Mouse (Mus musculus): ENCODE measurements around the gene Prdx1. TPM values are rescaled to one million over a fixed set of nuclear protein-coding genes. Genes with fewer than 3 reads are reported as not detected.
"Not testable (repeated sequence)": the region's sequence is repeated elsewhere in the genome, so short reads cannot be mapped to it uniquely, and the experiment has no call there.

The Prdx1 gene
- total RNA-seq, 1 experiment from 2014 or later = 777 TPM

DNA sequence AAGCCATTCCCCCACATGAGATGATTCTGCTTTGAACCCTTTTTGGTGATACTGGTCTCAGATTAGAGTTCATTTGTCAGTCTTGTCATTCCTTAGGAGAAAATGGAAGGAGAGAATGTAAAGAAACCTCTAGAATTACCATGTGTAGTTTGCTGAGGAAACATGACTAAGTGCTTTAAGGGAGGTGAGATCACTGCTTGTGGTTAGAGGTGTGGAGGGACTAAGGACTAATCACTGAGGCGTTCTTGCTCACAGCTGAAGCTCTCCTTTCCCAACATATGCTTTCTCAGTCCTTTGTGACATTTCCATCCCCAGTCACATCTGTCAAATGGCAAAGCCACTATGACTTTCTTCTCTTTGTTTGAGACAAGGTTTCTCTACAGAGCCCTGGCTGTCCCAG lies 7.5 kb upstream of the Prdx1 start:
- no peak for DNase-seq

DNA sequence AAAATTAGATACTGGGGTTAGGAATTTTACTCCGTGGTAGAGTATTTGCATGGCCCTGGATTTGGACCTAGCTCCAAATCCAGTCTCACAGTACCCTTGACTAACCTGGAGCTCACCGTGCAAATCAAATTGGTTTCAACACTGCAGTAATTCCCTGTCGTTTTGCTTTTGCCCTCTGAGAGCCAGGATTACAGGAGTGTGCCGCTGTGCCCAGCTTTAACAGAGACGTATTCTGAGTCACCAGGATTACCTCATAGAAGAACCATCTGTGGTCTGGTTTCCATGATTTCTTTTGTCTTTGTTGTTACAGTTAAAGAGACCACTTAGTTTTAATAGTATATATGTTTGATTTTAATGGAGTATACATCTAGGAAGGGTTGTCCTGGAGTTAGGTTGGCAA lies 6.2 kb upstream of the Prdx1 start:
- peak; percentile 11 for DNase-seq

DNA sequence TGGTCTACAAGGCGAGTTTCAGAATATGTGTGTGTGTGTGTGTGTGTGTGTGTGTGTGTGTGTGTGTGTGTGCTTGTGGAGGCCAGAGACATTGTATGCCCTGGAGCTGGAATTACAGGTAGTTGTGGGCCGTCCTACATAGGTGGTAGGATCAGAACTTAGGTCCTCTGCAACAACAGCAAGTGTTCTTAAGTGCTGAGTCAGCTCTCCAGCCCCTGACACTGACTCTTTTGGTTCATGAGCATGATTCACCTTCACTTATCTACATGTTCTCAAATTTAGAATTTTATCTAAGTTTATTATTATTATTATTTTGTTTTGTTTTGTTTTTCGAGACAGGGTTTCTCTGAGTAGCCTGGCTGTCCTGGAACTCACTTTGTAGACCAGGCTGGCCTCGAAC lies 4.8 kb upstream of the Prdx1 start:
- not testable (repeated sequence) for DNase-seq

DNA sequence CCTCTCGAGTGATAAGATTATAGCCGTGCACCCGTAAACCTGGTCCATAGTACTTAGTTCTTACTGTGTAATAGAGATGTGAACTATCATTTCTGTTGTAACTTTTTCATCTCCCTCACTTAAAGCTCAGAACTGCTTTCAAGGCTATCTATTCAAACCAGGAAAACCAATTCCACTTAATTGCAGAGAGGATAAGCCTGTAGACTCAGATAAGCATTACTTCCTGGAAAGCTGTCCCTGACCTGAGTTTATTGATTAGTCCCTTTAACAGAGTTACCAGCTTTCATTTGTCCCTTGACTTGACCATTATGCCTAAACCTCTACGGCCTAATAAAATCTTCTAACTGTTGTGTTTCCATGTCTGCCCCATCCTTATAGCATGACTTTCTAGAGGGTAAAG lies 1.4 kb upstream of the Prdx1 start:
- no peak for DNase-seq

DNA sequence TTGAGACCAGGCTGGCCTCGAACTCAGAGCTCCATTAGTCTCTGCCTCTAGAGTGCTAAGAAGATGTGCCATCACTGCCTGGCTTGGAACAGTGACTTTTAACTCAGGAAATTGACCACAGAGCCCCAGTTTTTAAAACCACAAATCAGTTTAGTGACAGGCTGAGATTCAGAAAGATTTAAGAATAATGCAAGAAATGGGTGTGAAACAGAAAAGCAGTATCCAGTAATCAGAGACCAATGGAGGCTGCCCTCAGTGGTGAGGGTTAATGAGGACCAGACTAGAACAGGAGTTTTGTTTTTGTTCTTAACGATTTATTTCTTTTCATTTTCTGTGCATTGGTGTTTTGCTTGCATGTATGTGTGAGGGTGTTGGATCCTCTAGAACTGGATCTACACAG lies 679 bp upstream of the Prdx1 start:
- no peak for DNase-seq

DNA sequence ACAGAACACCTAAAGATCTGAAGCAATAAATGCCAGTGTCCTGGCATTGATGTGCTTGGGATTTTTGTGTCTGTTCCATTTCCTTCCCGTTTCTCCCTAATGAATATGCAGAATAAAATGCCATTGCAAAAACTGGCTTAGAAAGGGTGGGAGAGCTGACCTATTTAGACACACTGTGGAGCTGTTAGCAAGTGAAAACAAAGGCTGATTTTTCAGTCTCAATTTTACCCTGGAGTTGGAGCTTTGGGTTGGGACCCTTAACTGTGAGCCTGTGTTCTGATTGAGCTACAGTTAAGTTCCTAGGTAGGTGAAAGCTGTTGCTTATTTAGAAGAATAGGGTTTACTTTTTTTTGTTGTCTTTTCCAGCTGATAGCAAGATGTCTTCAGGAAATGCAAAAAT lies 1.7 kb downstream of the Prdx1 start:
- DNase-seq = no peak

DNA sequence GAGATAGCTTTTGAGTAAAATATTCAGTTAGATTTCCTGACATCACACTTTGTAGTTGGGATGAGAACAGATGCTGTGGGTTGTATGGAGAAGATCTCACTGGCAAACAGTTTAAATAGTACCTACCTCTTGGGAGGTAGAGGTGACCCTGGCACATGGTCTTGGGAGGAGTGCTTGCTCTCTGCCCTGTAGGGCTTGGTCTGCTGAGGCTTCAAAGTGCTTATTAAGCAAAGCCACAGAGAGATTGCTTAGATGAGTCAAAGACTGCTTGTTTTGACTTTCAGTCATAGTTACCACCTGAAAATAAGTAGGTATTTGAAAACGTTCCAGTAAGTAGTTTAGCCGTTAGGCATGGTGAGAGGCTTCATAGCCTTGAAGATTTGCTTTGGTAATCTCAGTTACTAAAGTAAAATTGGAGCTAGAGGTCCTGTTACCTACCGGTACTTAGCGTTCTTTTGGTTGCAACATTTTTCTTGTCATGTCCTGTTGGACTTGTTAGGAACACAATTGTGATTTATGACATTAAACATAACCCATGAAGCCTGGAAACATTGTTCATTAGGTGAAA lies 4.0 kb downstream of the Prdx1 start:
- DNase-seq = no peak

DNA sequence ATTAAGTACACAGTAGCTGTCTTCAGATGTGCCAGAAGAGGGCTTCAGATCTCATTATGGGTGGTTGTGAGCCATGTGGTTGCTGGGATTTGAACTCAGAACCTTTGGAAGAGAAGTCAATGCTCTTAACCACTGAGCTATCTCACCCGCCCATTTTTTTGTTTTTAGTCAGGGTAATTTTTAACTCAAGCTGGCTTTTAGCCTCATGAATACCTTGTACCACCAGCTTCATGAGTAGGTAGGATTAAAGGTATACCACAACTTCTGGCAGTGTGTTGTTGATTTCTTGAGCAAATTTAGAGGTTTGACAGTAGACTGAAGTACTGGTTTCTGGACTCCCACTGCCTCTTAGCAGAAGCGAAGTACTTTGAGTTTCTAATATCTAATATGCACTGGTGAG lies 6.8 kb downstream of the Prdx1 start:
- DNase-seq = no peak

DNA sequence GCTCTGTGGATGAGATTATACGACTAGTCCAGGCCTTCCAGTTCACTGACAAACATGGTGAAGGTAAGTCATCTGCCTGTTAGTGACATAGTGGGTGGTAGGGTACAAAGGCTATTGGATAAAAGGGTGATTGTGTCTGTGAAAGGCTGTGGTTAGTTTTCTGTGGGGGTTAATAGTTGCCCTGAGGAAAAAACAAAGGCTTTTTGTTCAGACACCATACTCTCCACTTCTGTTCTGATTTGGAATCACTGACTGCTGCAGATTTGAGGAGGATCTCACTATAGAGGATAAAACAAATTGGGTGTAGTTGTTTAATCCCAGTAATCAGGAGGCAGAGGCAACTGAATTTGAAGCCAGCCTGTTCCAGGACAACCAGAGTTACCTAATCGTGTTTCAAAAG lies 8.4 kb downstream of the Prdx1 start:
- DNase-seq = no peak

DNA sequence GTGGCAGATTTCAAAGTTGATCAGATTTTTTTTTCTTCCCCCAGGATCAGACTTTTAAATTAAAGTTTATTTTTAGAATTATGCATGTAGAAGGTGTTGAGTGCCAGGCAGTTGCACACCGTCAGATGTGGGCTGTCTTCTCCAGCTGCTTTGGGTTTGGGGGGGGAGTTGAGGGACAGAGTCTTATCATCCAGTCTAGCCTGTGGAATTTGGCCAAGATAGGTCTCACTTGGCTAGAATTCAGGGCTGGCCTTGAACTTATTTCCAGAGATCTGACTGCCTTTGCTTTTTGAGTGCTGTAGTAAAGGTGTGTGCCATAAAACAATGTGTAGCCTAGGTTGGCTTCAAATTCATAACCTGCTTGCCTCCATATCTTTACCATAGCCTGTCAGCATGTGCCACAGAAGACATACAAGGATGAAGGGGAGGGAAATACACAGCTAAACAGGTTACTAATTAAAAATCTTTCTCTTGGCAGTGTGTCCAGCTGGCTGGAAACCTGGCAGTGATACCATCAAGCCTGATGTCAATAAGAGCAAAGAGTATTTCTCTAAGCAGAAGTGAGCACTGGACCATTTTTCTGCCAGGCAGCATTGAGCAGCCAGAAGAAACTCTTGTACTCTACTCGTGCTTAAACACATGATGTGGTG lies 13.5 kb downstream of the Prdx1 start:
- peak; percentile 37 for DNase-seq

DNA sequence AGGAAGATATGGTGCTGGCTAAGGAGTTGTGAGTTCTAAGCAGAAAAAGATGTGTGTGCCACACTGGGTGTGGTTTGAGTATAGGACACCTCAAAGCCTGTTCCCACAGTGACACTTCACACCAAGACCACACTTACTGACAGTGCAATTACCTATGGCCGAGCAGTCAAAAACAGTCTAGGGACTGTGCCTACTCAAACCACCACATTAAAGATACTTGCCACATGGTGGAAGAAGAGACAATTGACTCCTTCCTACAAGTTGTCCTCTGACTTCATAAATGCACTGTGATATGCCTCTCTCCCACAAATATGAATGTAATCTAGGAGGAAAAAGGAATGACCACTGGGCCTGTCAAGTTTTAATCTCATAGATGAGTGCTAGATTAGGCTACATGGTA lies 15.6 kb downstream of the Prdx1 start:
- no peak for DNase-seq

DNA sequence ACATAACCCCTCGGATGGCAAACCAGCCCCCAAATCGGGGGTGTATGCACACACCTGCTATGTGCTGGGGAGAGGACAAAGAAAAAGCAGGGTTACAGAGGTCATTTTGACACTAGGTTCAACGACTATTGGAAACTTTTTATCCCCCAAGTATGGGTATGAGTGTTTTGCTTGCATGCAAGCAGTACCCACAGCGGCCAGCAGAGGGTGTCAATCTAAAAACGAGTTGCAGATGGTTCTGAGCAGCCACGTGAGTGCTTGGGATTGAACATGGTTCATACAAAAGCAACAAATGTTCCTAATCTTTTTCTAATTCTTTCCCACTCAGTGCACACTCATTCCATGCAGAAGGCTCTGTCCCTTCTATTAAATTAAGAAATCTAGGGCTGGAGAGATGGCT lies 18.5 kb downstream of the Prdx1 start:
- peak; percentile 74 for DNase-seq

DNA sequence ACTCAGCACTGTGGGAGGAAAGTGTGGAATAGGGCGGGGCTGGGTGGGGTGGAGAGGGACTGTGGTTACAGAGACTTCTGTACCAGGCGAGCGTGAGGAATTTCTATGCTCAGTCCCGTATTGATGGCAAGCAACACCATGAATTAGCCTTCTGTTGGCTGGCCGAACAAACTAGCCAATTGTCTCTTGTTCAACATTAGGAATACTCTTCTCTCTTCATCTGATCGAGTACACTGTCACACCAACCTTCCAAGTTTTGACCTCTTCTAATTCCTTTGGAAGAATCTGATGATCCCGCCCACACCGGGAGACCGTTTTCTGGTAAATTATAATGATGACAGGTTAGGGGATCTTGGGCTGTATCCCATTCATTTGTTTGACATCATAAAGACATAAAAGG lies 22.3 kb downstream of the Prdx1 start:
- no peak for DNase-seq

DNA sequence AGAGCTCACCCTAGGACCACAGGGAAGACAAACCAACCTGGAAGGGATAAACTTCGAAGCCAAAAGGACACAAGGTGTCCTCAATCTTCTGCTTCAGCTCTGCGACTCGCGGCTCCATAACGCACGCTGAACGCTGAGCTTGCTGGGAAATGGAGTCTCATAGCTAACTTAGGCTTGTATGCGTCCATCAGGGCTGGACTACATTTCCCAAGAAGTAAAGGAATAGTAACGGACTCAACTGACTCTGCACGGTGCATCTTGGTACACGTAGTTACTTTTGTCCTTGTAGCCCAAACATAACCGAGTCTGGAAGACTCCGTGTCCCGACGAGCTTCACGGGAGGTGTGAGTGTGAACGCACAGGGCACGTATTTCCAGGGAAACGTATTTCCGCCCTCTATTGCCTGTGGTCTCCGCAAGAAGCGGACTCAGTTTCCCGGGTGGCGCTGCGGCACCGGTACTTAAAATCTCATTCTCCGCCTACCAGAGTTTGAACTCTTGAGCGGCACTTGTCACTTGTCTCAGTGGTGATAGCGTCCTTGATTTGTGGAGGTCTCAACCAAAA lies 22.9 kb downstream of the Prdx1 start, which contains the start of the genes Mmachc and Ccdc163:
TSS of gene Mmachc (minus strand) at position 206 of the 564 bp plus-strand sequence.
TSS of gene Ccdc163 (plus strand) at position 309 of the 564 bp plus-strand sequence.
- DNase-seq = peak; percentile 77

DNA sequence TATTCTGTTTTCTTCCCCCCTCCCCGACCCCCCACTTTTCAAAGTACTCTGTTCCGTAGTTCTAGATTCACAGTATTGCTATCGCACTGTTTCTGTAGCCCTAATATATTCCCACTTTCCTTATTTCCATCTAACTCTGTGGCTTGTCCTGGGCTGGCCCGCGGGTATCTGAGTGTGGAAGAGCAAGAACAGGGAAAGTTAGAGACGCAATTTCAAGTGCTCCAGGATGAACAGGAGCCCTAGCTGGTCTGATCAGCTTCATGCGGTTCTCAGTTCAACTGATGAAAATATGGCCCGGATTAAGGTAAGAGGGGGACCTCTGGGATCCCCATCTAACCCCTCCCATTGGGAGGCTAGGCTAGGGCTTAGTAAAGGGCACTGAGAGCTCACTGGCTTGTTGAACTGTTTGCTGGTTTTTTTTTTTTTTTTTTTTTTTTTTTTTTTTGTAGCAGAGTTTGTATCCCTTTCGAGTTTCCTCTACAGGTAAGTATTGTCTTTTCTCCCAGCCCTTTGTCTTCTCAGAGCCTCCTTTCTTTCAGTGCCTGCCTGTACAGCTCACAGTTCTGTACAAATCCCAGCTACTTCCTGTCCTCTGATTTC lies 23.5 kb downstream of the Prdx1 start:
- DNase-seq = no peak

DNA sequence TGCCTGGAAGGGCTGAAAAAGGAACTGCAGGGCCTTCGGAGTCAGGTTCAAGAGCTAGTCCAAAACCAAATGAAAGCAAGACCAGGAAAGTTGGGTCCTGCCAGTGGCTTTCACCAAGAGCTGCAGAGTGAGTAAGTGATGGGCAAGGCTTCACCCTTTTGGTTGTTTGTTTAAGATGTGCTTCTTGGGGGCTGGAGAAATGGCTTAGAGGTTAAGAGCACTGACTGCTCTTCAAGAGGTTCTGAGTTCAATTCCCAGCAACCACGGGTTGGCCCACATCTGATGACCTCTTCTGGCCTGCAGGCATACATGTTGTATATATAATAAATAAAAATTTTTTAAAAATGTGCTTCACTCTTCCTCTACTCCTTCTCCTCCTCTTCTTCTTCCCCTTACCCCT lies 24.8 kb downstream of the Prdx1 start:
- no peak for DNase-seq

DNA sequence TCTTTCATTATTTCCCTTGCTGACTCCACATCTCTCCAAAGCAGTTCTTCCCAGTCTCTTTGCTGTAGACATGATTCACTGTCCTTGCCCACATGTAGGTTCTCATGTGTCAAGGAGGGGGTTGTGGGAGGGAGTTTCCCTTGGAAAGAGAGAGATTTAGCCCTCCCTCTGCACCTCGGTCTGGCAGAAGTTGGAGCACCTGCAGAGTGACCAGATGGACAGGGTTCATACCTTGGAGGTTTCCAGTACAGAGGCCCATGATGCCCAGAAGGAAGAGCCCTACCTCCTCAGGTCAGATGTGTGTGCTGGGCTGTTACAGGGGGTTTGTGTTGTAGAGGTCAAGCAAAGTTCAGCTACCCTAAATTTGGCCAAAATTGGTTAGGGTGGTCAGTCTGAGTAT lies 27.2 kb downstream of the Prdx1 start:
- DNase-seq = no peak

DNA sequence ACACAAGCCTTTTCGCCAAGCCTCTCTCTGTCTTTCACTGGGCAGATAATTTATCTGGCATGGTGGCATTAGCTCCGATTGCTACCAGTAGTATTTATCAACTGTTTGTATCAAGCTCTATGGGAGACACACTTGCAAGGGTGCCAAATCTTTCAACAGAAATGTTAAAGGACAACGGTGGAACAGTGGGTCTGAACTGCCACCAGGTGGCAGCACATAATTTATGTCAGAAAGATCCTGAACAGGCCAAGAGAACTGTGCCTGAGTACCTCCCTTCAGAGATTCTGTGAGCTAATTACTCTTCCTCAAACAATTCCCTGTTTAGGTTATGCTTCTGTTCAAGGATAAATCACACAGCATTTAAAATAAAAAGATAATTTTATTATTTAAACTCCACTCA lies 34.1 kb downstream of the Prdx1 start:
- peak; percentile 48 for DNase-seq

DNA sequence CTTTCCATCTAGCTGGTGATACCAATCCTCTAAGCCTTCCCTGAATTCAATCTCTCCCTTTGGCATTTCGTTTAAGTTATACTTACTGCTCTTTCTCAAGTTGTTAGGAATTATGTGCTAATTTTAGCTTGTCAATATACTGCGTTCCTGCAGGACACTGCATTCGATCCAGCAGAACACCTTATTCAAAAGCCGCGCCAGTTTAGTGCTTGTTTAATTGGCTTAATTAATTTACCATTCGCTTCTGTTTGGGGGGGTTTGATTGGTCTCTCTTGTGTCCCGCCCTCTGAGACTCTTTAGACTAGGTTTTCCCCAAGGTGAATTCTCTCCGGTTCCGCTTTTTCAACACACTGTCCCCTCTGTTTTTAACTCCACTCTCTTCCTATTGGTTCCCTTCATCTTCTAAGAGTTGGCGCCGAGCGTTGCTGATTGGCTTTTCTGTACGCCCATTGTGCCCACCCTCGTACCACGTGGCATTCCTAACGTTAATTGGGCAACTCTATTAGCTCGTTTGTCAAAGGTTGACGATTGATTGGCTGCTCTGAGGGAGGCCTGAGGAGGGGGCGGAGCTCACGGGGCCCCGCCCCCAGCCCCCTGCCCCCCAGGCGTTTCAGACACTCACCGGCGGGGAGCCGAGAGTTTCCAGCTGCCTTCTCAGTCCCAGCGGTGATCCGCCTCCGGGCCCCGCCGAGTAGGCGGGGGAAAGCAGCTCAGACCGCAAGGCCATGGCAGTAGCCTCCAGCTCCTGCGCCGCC lies 35.2 kb downstream of the Prdx1 start, which contains the start of gene Tesk2:
TSS of gene Tesk2 (plus strand) at position 606 of the 755 bp plus-strand sequence.
- peak; percentile 85 for DNase-seq

DNA sequence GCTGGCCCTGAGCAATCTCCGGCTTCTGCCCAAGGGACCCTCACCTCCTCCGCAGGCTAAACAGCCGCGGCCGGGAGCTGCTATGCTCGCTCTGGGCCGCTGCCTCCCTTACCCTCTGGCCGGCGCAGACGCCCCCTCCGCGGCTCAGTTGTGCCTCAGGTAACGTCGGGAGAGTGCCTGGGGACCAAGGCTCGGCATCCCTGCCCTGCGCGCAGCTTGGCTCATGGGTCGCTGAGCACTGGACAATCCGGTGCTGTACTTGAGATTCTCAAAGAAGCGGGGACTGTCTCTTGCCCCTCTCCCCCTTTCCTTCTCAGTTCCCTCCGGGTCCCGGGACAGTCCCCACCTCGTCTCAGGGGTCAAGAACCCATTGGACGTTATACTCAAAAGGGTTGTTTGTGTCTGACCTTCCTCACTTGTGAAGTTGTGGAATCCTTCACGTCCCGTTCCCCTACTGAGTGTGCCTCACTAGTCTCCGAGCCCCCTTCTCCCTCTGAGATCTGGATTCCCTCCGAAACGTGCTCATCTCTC lies 35.8 kb downstream of the Prdx1 start:
- no peak for DNase-seq

DNA sequence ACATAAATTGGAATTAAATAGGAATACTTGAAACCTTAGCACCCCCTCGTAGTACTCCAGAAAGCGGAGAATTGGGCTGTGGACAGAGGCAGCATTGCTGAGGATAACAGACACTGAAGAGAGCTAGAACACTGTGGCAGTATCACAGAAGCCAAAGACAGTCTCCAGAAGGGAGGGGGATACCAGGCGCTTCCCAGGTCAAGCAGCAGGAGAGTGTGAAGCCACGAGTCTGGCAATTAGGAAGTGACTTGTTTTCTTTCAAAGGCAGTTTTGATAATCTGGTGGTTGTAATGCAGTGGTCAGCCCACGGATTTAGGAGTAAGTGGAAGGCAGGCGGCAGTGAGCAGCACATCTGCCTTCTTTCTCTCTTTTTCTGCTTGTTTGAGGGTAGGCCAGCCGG lies 36.9 kb downstream of the Prdx1 start:
- no peak for DNase-seq

DNA sequence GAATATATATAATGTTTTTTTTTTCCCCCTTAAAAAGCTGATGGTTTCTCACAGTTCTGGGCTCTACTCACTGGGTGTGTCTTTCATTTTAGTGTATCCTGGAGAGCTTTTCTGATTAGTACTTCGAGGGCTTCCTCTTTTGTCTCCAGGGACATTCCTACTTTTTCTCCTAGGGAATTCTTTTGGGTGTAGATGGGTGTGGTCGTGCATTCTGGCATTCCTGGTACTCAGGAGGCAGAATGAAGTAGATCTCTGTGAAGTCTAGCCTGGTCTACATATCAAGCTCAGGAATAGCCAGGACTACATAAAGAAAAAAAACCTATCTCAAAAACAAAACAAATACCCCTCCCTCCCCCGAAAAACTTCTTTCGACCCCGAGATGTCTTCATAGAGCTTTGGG lies 40.1 kb downstream of the Prdx1 start:
- DNase-seq = no peak

DNA sequence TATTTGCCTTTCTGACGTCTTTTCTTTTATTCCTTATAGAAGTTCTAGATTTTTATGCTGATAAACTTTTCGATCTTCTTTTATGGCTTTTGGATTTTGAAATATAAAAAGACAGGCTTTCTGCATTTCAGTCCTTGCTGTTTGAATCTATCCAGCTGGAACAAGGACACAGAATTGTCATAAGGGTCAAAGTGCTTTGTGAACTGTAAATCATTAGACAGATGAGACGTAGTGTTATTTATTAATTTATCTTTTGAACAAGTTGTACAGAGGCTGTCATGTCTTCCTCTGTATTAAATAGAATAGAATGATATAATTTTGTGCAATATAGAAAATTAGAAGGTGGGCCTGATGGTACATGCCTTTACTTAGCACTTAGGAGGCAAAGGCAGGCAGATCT lies 42.1 kb downstream of the Prdx1 start:
- no peak for DNase-seq

Measured in adrenal gland, postnatal 25 days (tissue).